Mouse (Mus musculus): ENCODE measurements around the gene Nostrin.

GRCm38 (mm10) chr2:69222815-69223214, 87.2 kb downstream of the Nostrin start:
- no peak for TF ChIP-seq CTCF (IDR thresholded peaks at IDR 0.05; ENCODE audit: borderline replicate concordance, insufficient read depth, low read length)
- TF ChIP-seq POLR2A (IDR thresholded peaks at IDR 0.05; ENCODE audit: low read depth, low read length): no peak
